Mouse (Mus musculus): ENCODE results near the gene Lsamp.

The Lsamp gene

DNA sequence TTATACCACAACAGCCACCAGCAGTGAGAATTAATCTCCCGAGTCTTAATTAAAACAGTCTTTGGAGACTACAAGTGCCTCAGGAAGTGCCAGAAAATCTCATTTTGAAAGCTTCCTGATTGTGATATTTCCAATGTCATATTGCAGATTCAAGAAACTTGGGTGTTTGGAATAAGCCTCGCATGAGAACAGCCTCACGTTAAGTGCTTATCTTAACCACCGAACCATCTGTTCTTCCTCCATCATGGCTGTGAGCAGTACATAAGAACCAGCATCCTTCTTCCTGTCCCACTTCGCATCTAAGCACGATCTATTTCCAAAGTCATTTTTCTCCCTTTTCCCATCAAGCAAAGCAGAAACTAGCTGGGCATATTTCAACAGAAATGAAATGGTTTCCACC, 1780.1 kb downstream of the Lsamp start:
- in situ Hi-C loops (cut with MboI, MseI): no loop called here

DNA sequence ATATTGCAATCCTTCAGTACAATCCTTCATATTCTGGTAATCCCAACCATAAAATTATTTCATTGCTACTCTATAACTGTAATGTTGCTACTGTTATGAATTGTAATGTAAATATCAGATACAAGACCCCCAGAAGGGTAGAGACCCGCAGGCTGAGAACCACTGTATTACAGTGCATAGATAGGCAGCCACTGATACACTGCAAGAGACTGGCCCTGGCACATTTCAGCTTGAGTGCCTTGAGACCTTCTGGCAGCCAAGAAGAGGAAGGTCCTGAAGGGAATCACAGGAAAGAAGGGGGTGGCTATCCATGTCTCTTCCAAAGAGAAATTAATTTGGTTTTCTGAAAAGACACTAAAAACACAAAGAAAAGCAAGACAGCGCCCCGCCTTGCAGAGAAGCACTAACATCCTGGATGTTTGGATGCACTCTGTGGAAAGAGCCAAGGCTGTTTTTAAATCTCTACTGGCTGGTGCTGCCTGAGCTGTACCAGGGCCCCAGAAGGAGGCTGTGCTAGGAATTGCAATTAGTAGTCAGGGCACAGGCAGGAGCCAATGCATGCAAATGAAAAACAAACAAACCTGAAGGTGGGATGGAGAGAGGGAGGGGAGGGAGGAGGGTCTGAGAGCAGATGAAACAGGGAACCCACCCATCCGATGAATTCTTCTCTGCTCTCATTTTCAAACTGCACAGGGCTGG, 1787.4 kb downstream of the Lsamp start:
- in situ Hi-C loops (cut with MboI, MseI): no loop called here

DNA sequence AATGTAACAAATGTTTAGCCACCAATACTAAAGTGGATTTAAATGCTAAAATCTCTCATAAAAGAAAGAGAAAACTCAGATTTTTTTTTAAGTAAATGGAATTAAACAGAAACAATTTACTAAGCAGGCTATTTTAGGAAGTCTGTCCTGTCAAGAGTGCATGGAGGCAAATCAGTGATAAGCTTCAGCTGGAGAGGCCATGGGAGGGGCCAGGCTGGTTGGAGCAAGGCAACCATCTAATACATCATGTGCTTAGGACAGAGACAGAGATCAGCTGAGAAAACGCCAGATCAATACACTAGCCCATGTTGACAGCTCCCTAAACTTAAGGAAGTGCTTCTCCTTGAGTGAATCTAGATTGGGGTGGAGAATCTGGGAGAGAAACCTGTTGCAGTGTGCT, 1793.4 kb downstream of the Lsamp start:
- in situ Hi-C loops (cut with MboI, MseI): no loop called here

DNA sequence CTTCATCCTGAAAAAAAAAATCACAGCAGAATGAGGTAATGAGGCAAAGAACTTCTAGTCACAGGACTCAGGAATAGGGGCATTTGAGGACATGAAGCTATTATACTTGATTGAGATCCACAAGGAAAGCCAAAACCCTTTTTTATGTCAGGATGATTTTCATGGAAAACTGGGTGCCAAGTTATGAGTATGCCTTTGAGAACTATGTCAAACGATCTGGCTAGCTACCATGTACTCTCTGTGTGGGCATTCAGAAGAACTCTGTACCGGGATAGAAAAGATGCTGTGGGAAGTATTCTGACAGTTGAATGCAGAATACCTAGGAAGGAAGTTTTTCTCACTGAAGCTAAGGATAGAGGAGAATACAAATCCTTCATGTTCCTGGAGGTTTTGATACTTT, 1801.4 kb downstream of the Lsamp start:
- in situ Hi-C loops (cut with MboI, MseI): loop anchor here (5.0 kb wide), 1 partner anchor 33 kb away; no protein-coding TSS in a partner anchor

DNA sequence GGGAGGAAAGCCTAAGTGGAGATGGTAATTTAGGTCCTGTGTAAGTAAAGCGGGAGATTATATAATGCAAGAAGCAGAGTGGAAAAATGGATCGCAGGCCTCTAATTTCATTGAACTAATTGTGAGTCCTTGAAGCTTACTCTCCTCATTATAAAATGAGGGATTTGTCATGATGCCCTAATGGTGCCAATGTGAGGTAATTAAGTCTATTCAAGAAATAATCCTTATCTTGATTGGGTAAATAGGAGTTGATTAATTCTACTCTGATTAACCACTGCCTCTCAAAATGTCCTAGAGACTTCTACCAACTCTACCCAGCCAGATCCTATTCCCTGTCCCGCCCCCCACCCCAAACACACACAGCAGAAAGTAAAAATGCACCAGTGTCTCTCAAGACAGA, 1802.5 kb downstream of the Lsamp start:
- in situ Hi-C loops (cut with MboI, MseI): loop anchor here (5.0 kb wide), 1 partner anchor 34 kb away; no protein-coding TSS in a partner anchor

DNA sequence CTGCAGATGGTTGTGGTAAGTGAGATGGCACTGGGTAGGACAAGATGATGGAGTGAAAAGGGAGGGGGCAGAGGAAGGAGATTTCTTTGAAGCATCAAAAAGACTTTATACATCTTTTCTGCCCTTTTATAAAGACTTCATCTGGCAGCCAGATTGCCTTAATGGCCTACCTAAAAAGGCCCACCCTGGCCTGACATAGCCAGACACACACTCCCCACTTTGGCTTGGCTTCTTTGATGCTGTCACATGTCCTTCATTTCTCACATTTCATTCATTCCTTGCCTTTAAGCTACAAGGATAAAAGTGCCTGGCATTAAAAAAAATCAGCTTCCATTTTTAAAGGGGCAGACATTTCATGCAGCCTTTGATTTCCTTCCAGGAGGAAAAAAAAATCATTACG, 1803.0 kb downstream of the Lsamp start:
- in situ Hi-C loops (cut with MboI, MseI): loop anchor here (5.0 kb wide), 1 partner anchor 35 kb away; no protein-coding TSS in a partner anchor

DNA sequence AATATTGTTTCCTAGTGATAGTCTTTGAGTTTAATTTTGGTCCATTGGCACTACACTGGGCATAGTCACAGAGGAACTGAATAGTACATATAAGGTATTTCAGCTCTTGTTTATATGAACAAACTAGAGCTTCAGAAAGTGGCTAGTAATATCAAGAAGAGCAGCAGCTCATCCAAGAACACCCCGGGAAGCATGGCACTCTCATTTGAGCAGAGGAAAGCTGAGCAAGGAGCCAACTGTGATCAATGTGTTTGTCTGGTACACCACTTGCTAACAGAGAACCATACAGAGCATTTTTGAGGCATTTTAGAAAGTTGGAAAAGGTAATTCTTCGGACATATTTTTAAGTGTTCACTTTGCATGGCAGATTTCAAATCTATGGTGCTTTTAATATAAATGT, 1805.9 kb downstream of the Lsamp start:
- in situ Hi-C loops (cut with MboI, MseI): no loop called here

DNA sequence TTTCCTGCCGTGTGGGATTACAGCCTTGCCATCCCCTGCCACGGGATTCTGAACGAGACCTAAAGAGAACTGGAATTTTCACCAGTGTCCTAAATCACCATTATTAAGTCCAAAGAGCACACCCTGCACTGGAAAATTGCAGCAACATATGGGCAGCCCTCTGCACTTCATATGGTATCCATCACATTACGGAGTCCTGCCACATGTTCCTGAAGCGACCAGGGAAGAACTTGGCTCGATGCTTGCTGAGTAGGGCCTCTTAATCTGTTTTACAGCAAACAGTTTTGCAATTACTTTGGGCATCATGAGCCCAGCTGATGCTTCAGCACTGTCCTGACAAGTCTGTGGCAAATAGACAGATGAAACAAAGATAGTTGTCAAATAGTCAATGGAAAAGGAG, 1836.2 kb downstream of the Lsamp start:
- in situ Hi-C loops (cut with MboI, MseI): no loop called here

DNA sequence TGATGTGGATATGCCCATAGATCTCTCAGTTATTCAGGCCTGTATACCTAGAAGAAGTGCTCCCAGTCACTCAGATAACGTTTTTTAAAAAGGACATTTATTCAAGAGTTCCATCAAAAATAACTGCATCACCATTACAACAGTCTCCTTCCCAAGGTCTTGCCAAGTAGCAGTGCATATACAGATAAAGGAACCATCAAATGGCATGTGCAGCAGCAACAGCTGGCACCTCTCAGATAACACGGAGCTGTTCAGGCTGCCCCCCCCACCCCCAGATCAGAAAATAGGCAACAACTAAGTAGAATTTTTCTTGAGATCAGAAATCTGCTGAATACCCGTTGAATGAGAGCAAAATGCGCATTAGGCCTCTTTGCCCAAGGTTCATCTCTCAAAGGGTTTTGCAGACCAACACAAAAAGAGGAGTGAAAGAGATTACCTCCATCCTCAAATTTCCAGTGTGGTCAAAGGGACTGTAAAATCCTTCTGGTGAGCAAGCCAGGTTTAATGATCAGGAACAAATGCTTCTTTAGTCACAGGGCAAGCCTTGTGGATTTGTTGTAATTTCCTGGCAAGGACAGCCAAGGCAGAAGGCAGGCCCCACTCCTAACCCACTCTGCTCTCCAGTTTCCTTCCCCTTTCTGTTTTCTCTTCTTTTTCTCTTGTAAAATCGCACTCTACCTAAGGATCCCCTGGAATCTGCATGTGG, 1842.9 kb downstream of the Lsamp start:
- in situ Hi-C loops (cut with MboI, MseI): no loop called here

DNA sequence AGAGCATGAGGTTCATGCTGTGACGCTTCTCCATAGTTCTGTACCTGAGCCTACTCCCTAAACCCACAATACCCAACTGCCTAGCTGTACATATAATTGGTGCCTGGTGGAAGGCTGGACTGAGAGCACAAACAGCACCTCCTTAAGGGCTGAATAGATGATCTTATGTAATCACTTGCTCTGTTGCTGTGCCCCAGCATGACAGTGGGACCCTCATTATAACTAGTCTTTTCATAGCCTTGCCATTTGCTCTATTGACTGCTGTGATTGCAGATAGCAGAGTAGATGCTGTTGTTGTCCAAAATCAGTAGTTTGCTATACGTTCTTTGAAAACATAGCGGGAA, 1843.4 kb downstream of the Lsamp start:
- in situ Hi-C loops (cut with MboI, MseI): no loop called here

DNA sequence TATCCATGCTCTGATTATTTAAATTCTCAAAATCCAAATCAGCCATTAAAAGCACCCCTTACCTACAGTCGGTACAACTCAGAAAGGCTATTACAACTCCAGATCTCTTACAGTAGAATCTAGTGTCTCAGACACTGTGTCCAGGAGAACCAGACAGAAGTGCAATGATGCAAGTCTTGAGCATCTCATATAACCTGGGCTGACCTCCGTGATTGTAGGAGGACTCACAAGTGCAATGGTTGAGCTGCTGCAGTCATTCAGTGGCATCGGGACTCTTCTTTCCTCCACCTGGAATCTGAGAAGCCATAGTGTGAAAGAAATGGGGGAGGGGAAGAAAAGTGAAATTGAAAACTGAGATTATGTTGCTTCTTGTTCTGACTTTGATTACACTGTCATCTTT, 1850.5 kb downstream of the Lsamp start:
- in situ Hi-C loops (cut with MboI, MseI): no loop called here

DNA sequence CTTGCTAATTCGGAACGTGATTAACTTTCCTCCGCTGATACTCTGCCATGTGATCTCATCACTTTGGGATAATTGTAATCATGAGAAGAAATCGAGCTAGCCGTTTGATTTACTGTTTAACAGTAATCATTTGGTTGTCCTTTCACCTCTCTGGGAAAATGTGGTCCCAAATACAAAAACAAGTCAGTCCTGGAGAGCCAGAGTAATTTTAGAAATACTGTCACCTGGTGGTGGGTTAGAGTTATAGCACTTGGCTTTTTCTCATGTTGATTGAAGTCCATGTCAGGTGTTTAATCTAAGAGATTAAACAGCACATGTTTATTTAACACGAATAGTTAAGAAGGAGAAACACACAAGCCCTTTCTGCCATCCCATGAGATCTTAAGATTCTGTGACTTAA, 1851.6 kb downstream of the Lsamp start:
- in situ Hi-C loops (cut with MboI, MseI): no loop called here

DNA sequence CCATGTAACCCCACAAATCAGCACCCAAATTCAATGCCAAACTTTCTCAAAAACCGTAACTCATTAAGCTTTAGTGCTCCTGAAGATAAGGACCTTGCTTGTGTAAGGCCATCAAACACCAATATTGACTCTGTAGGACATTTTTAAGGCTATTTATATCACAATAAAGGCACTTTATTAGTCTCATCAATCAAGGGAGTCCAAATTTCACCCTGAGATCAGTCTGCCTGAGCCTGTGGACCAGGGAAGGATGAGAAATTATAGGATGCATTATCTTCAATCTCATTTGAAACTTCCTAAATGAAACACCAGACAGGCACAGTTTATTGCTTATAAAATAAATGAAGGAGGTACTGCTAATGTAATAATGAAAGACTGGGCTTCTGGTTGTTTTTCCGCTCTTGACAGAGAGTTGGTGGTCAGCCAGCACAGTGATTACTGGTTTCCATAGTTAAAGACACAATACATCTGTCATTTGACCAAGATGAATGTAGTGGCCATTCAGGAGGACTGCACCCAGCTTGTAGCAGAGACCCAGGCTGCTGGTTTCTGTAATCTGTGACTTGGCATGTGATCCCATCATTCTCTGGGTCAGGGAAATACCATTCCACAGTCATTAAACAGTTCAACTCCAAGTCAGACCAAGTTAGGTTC, 1855.7 kb downstream of the Lsamp start:
- in situ Hi-C loops (cut with MboI, MseI): no loop called here

DNA sequence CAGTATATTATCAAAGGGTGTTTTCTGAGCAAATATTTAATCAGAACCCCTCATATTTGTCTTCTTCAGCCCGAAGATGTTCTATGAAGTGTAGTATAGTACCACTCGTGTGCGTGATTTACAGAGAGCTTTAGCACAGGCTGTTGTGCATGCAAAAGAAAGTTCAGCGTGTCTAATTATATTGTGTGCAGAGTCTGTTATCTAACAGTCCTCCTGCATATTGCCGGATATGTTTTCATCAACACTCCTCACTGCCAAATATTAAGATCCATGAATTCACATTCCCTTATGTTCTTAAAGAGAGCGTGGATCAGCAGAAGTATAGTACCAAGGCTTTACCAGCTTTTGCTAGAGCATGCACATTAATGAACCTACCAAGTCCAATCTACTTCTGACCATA, 1862.7 kb downstream of the Lsamp start:
- in situ Hi-C loops (cut with MboI, MseI): no loop called here

DNA sequence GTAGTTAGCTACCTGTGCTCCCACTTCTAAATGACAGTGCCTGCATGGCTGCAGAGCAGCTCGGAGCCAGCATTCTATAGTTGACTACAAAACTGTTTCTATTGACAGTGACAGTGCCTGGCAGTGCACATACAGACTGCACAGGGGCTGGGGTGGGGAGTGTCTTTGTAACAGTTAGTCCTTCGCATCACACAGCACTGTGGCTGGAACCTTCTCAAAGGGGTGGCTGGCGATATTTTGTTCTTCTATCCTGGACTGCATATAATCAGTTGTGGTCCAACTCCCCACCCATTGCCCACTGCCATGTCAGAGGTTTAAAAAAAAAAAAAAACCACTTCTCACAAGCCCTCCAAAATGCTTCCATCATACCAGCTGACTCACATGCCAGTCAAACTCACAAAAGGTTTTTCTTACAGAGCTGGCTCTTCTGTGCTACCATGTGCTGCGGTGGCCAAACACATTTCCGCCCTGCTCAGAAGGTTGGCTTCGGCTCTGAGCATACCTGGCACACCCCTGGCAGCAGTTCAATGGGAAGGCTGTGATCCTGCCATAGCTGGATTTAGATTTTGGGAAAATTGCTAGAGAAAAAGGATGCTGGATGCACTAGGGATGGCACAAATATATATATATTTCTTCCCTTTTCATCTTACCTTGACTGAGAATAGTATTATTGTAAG, 1887.9 kb downstream of the Lsamp start:
- in situ Hi-C loops (cut with MboI, MseI): no loop called here

DNA sequence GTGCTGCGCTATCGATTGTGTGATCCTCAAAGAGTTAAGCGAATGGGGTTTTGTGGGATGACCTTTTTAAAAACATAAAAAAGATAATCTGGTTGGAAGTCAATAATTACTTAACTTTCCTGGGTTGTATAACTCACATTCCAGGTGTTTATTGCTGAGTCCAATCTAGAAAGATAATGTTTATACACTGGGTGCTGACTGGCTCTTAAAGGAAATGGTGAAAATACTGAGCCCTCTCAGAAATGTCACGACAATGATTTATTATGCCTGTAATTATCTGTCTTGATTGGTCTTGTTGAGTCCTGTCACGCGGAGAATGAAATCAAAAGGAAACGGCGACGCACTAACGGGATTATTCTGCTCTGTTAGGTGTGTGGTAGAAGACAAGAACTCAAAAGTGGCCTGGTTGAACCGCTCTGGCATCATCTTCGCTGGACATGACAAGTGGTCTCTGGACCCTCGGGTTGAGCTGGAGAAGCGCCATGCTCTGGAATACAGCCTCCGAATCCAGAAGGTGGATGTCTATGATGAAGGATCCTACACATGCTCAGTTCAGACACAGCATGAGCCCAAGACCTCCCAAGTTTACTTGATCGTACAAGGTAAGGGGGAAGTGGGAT, 1904.5 kb downstream of the Lsamp start:
- in situ Hi-C loops (cut with MboI, MseI): no loop called here

DNA sequence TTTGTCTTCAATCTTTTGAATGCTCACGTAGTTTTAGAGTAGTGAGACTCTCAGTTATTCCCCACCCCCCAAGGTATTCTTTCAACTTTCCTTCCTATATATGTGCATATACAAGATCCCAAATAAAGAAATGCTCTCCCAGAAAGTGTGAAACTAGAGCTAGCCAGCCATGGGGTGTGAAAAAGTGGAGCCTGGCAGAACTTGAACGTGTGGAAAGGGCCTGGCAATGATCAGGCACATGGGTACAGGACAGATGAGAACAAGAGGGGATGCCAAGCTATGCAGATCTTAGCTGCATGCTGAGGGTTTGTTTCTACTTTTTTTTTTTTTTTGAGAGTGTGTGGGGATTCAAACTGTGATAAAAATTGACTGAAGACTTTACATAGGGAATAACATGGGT, 1916.6 kb downstream of the Lsamp start:
- in situ Hi-C loops (cut with MboI, MseI): no loop called here

DNA sequence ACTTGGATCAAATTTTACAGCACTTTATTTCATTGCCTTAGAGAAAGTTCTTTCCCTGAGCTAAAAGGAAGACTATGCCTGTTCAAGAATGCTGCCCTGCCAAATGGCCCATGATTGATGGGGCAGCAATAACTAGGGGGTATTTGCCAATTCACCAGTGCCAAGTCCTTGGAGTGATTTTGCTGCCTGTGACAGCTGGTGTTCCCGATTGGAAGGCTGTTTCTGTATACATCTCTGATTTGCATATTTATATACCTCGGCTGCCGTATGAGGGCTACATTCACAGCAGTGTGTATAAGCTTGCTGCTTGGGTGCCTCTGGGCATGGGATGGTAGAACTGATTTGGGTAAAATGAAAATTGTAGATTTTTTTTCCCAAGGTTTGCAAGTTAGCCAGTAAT, 1919.5 kb downstream of the Lsamp start:
- in situ Hi-C loops (cut with MboI, MseI): no loop called here

DNA sequence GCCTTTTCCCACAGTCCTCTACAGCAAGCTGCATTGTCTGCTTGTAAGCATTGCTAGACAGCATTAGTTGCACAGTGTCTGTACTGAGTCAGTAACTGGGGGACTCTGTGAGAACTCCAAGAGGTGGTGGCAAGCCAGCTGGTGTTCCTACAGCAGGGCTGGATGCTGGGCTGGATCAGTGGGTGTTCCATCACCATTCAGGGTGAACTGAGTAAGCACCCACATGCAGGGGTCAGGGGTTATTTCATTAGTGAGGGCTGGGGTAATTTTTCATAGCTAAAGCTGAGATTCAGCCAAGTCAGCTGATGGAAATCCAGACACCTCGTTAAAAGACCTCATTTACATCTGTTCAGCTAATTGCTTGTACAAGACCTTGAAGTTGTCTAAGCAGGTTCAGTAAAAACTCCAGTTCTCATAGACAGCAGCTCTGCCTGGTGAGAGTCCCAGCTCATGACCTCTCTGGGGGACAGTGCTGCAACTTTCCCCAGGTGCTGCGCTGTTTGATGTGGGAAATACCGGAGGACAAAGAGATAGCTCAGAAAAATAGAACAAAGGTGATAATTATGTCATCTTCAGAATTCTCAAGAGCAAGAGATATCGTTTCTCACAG, 1928.5 kb downstream of the Lsamp start:
- in situ Hi-C loops (cut with MboI, MseI): no loop called here

DNA sequence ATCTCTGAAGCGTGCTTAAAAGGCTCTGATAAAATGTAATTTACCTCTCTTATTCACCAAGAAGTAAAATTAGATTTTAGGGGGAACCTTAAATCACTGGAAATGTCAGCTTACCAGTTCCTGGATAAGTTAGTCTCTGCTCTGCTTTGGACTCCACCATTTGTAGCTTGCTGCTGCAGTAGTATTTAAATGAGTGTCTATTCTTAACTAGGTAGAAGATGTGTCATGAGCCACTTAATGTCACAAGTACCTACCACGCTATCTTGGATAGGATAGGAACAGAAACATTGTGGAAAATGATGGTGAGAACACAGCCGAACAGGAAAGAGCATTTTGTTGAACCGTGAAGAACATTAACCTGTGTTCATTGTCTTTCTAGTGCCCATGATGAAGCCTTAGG, 1929.2 kb downstream of the Lsamp start:
- in situ Hi-C loops (cut with MboI, MseI): no loop called here

DNA sequence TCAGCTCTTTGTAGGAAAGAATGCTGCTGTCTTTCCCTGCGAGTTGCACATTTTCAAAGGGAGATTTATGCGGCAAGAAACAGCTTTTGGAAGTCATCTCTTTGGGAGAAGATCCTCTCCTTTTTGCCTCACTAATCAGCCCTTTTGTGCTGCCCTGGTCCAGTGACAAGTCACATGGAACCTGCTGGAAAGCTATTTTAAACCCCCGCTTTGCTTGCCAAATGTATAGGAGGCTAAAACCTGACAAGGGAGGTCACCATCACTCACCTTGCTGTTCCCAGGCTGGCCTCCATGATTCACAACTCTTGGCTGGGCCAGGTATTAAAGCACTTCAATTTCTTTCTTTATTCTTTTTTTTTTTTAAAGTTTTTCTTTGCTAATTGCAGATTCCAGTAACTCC, 1932.2 kb downstream of the Lsamp start:
- in situ Hi-C loops (cut with MboI, MseI): no loop called here

All from T-helper 2 cell (primary cell).